Mouse (Mus musculus): ENCODE data around the gene Mphosph9. TPM values are rescaled to one million over a fixed set of nuclear protein-coding genes. Genes with fewer than 3 reads are reported as not detected.
"Not testable (repeated sequence)": the region's sequence is repeated elsewhere in the genome, so short reads cannot be mapped to it uniquely, and the experiment has no call there.

Gene Mphosph9
- polyA plus RNA-seq, 1 experiment: 3.1 TPM

- H3K36me3 ChIP-seq (ENCODE audit: control insufficient read depth, insufficient read depth, low read length): peaks cover 6% of the 10 kb centered on the region; the same call in 1 of the 2 replicates
- no peaks in the 10 kb centered on the region for H3K27me3 ChIP-seq (replicated peaks; ENCODE audit: control insufficient read depth, insufficient read depth, low read length)
- no peak for DNase-seq
- no peak overlapping the region for H3K4me3 ChIP-seq (ENCODE audit: insufficient read depth, low read depth, low read length)
- H3K27ac ChIP-seq (ENCODE audit: insufficient read depth, low read depth, low read length): no peak overlapping the region
- H3K4me1 ChIP-seq (ENCODE audit: control insufficient read depth, insufficient read depth, low read length): peaks cover 7% of the 10 kb centered on the region
- TF ChIP-seq CTCF (conservative IDR thresholded peaks at IDR 0.05; ENCODE audit: insufficient read depth, insufficient read length, low read depth, low read length): no peak
- no peak for TF ChIP-seq POLR2A (IDR thresholded peaks at IDR 0.05; ENCODE audit: low read depth, low read length)
- WGBS: 87% methylated on average over 17 of the region's 17 CpGs
These were observed 21.4 kb upstream of the Mphosph9 start for GRCm38 (mm10) chr5:124349196-124349595.

- H3K27ac ChIP-seq (ENCODE audit: insufficient read depth, low read depth, low read length): no peak overlapping the region
- H3K4me1 ChIP-seq (ENCODE audit: control insufficient read depth, insufficient read depth, low read length): no peaks in the 10 kb centered on the region
- no peak for DNase-seq
- H3K36me3 ChIP-seq (ENCODE audit: control insufficient read depth, insufficient read depth, low read length): peaks cover 3% of the 10 kb centered on the region; the same call in 1 of the 2 replicates
- H3K27me3 ChIP-seq (replicated peaks; ENCODE audit: control insufficient read depth, insufficient read depth, low read length): no peaks in the 10 kb centered on the region
- H3K4me3 ChIP-seq (ENCODE audit: insufficient read depth, low read depth, low read length): no peak overlapping the region
- WGBS: 82% methylated on average over 8 of the region's 8 CpGs
- TF ChIP-seq CTCF (conservative IDR thresholded peaks at IDR 0.05; ENCODE audit: insufficient read depth, insufficient read length, low read depth, low read length) (no peak), POLR2A (IDR thresholded peaks at IDR 0.05; ENCODE audit: low read depth, low read length) (no peak)
These were observed 15.1 kb upstream of the Mphosph9 start for GRCm38 (mm10) chr5:124342897-124343296.

GRCm38 (mm10) chr5:124341753-124342339 is 14.1 kb upstream of the Mphosph9 start:
- not testable (repeated sequence) for H3K36me3 ChIP-seq (ENCODE audit: control insufficient read depth, insufficient read depth, low read length); H3K27me3 ChIP-seq (replicated peaks; ENCODE audit: control insufficient read depth, insufficient read depth, low read length); DNase-seq; H3K27ac ChIP-seq (ENCODE audit: insufficient read depth, low read depth, low read length); H3K4me3 ChIP-seq (ENCODE audit: insufficient read depth, low read depth, low read length); H3K4me1 ChIP-seq (ENCODE audit: control insufficient read depth, insufficient read depth, low read length)
- 67% methylated on average over 6 of the region's 6 CpGs for WGBS

GRCm38 (mm10) chr5:124338791-124339190 is 11.0 kb upstream of the Mphosph9 start:
- WGBS: 94% methylated on average over 8 of the region's 8 CpGs
- H3K36me3 ChIP-seq (ENCODE audit: control insufficient read depth, insufficient read depth, low read length): no peaks in the 10 kb centered on the region
- DNase-seq: no peak
- TF ChIP-seq POLR2A (IDR thresholded peaks at IDR 0.05; ENCODE audit: low read depth, low read length): no peak
- TF ChIP-seq CTCF (conservative IDR thresholded peaks at IDR 0.05; ENCODE audit: insufficient read depth, insufficient read length, low read depth, low read length): no peak
- H3K4me1 ChIP-seq (ENCODE audit: control insufficient read depth, insufficient read depth, low read length): no peaks in the 10 kb centered on the region
- H3K27ac ChIP-seq (ENCODE audit: insufficient read depth, low read depth, low read length): no peak overlapping the region
- no peaks in the 10 kb centered on the region for H3K27me3 ChIP-seq (replicated peaks; ENCODE audit: control insufficient read depth, insufficient read depth, low read length)
- H3K4me3 ChIP-seq (ENCODE audit: insufficient read depth, low read depth, low read length): no peak overlapping the region

- WGBS: 57% methylated on average over 9 of the region's 9 CpGs
- no peak overlapping the region for H3K4me3 ChIP-seq (ENCODE audit: insufficient read depth, low read depth, low read length)
- H3K4me1 ChIP-seq (ENCODE audit: control insufficient read depth, insufficient read depth, low read length): 0 out of 2 replicates have a peak, but pooled peaks cover 2% of the 10 kb centered on the region
- no peak for TF ChIP-seq POLR2A (IDR thresholded peaks at IDR 0.05; ENCODE audit: low read depth, low read length)
- no peak for TF ChIP-seq CTCF (conservative IDR thresholded peaks at IDR 0.05; ENCODE audit: insufficient read depth, insufficient read length, low read depth, low read length)
- no peaks in the 10 kb centered on the region for H3K27me3 ChIP-seq (replicated peaks; ENCODE audit: control insufficient read depth, insufficient read depth, low read length)
- peak; percentile 62 for DNase-seq
- H3K36me3 ChIP-seq (ENCODE audit: control insufficient read depth, insufficient read depth, low read length): no peaks in the 10 kb centered on the region
- H3K27ac ChIP-seq (ENCODE audit: insufficient read depth, low read depth, low read length): no peak overlapping the region
These were observed 10.1 kb upstream of the Mphosph9 start for GRCm38 (mm10) chr5:124337909-124338308.

- 0 out of 2 replicates have a peak, but pooled peaks cover 2% of the 10 kb centered on the region for H3K4me1 ChIP-seq (ENCODE audit: control insufficient read depth, insufficient read depth, low read length)
- no peaks in the 10 kb centered on the region for H3K36me3 ChIP-seq (ENCODE audit: control insufficient read depth, insufficient read depth, low read length)
- no peak for TF ChIP-seq POLR2A (IDR thresholded peaks at IDR 0.05; ENCODE audit: low read depth, low read length)
- no peak for TF ChIP-seq CTCF (conservative IDR thresholded peaks at IDR 0.05; ENCODE audit: insufficient read depth, insufficient read length, low read depth, low read length)
- no peaks in the 10 kb centered on the region for H3K27me3 ChIP-seq (replicated peaks; ENCODE audit: control insufficient read depth, insufficient read depth, low read length)
- DNase-seq: no peak
- H3K27ac ChIP-seq (ENCODE audit: insufficient read depth, low read depth, low read length): no peak overlapping the region
- WGBS: 84% methylated on average over 9 of the region's 9 CpGs
- no peak overlapping the region for H3K4me3 ChIP-seq (ENCODE audit: insufficient read depth, low read depth, low read length)
These were observed 9.3 kb upstream of the Mphosph9 start for GRCm38 (mm10) chr5:124337103-124337502.

- no peak for TF ChIP-seq POLR2A (IDR thresholded peaks at IDR 0.05; ENCODE audit: low read depth, low read length)
- no peak for TF ChIP-seq CTCF (conservative IDR thresholded peaks at IDR 0.05; ENCODE audit: insufficient read depth, insufficient read length, low read depth, low read length)
- no peaks in the 10 kb centered on the region for H3K36me3 ChIP-seq (ENCODE audit: control insufficient read depth, insufficient read depth, low read length)
- WGBS: 36% methylated on average over 6 of the region's 6 CpGs
- peak; percentile 84 for DNase-seq
- H3K27ac ChIP-seq (ENCODE audit: insufficient read depth, low read depth, low read length): no peak overlapping the region
- H3K4me1 ChIP-seq (ENCODE audit: control insufficient read depth, insufficient read depth, low read length): 0 out of 2 replicates have a peak, but pooled peaks cover 2% of the 10 kb centered on the region
- H3K4me3 ChIP-seq (ENCODE audit: insufficient read depth, low read depth, low read length): no peak overlapping the region
- no peaks in the 10 kb centered on the region for H3K27me3 ChIP-seq (replicated peaks; ENCODE audit: control insufficient read depth, insufficient read depth, low read length)
These were observed 6.6 kb upstream of the Mphosph9 start for GRCm38 (mm10) chr5:124334392-124334791.

Data from kidney, adult 2 months (tissue).